Mouse (Mus musculus): Measurements from ENCODE around the gene Clstn1.

Clstn1 gene

GRCm38 (mm10) chr4:149634966-149635365 lies 48.7 kb downstream of the Clstn1 start:
- no peak for DNase-seq (ENCODE audit: low spot score in 2 of 2)

- no peak for DNase-seq (ENCODE audit: low spot score in 2 of 2)
These were observed 49.7 kb downstream of the Clstn1 start for GRCm38 (mm10) chr4:149635915-149636415.

- no peak for DNase-seq (ENCODE audit: low spot score in 2 of 2)
These were observed 51.7 kb downstream of the Clstn1 start for GRCm38 (mm10) chr4:149637942-149638341.

GRCm38 (mm10) chr4:149640831-149641230 lies 54.6 kb downstream of the Clstn1 start:
- DNase-seq (ENCODE audit: low spot score in 2 of 2), result no peak

GRCm38 (mm10) chr4:149641400-149641799 lies 55.1 kb downstream of the Clstn1 start:
- DNase-seq (ENCODE audit: low spot score in 2 of 2), result no peak

GRCm38 (mm10) chr4:149641956-149642355 lies 55.7 kb downstream of the Clstn1 start:
- no peak for DNase-seq (ENCODE audit: low spot score in 2 of 2)

GRCm38 (mm10) chr4:149645761-149646160 lies 59.5 kb downstream of the Clstn1 start:
- no peak for DNase-seq (ENCODE audit: low spot score in 2 of 2)

- no peak for DNase-seq (ENCODE audit: low spot score in 2 of 2)
These were observed 62.0 kb downstream of the Clstn1 start for GRCm38 (mm10) chr4:149648031-149648805.

GRCm38 (mm10) chr4:149650493-149651193 lies 64.4 kb downstream of the Clstn1 start:
- DNase-seq (ENCODE audit: low spot score in 2 of 2), result peak in 1 of 2 experiments; percentile 57

- peak in 1 of 2 experiments; percentile 48 for DNase-seq (ENCODE audit: low spot score in 2 of 2)
These were observed 68.0 kb downstream of the Clstn1 start for GRCm38 (mm10) chr4:149654232-149654631.

GRCm38 (mm10) chr4:149657858-149658416 lies 71.7 kb downstream of the Clstn1 start:
- peak; percentile 89 for DNase-seq (ENCODE audit: low spot score in 2 of 2)

- DNase-seq (ENCODE audit: low spot score in 2 of 2), result no peak
These were observed 73.3 kb downstream of the Clstn1 start for GRCm38 (mm10) chr4:149659495-149660116.

- DNase-seq (ENCODE audit: low spot score in 2 of 2), result no peak
These were observed 74.3 kb downstream of the Clstn1 start for GRCm38 (mm10) chr4:149660598-149660997.

- DNase-seq (ENCODE audit: low spot score in 2 of 2), result no peak
These were observed 75.8 kb downstream of the Clstn1 start for GRCm38 (mm10) chr4:149661967-149662589.

- DNase-seq (ENCODE audit: low spot score in 2 of 2), result no peak
These were observed 77.7 kb downstream of the Clstn1 start for GRCm38 (mm10) chr4:149663849-149664503.

GRCm38 (mm10) chr4:149665016-149665691 lies 78.9 kb downstream of the Clstn1 start:
- peak; percentile 58 to 70 for DNase-seq (ENCODE audit: low spot score in 2 of 2)

- DNase-seq (ENCODE audit: low spot score in 2 of 2), result no peak
These were observed 79.4 kb downstream of the Clstn1 start for GRCm38 (mm10) chr4:149665692-149666090.

GRCm38 (mm10) chr4:149671175-149671574 lies 84.9 kb downstream of the Clstn1 start:
- DNase-seq (ENCODE audit: low spot score in 2 of 2), result no peak

GRCm38 (mm10) chr4:149672747-149673146 lies 86.5 kb downstream of the Clstn1 start:
- DNase-seq (ENCODE audit: low spot score in 2 of 2), result no peak

GRCm38 (mm10) chr4:149674814-149675377 lies 88.6 kb downstream of the Clstn1 start:
- DNase-seq (ENCODE audit: low spot score in 2 of 2), result no peak

Data from spleen, postnatal 36 days (tissue).